Mouse (Mus musculus) ES-Bruce4 (cell line): ENCODE measurements around the gene Eva1b. TPM values are rescaled to one million over a fixed set of nuclear protein-coding genes. Genes with fewer than 3 reads are reported as not detected.

Source experiments
- H3K27ac ChIP-seq: 2 replicates; pipeline ENCODE4 v1.5.1; 2012; ENCODE audit warnings: low read length, inconsistent platforms; ENCODE audit not compliant: insufficient read depth
- H3K27me3 ChIP-seq: 2 replicates; pipeline ENCODE4 v1.6.1; 2012; ENCODE audit warnings: mild to moderate bottlenecking, low read length, inconsistent platforms; ENCODE audit not compliant: control insufficient read depth, poor library complexity, insufficient read depth, severe bottlenecking
- H3K36me3 ChIP-seq: 2 replicates; pipeline ENCODE4 v1.6.1; 2012; ENCODE audit warnings: inconsistent platforms, mild to moderate bottlenecking, low read length, moderate library complexity; ENCODE audit not compliant: control insufficient read depth, poor library complexity, insufficient read depth, severe bottlenecking
- H3K4me1 ChIP-seq: one replicate; pipeline ENCODE4 v1.8.1; 2011; ENCODE audit warnings: low read length; ENCODE audit not compliant: control insufficient read depth, insufficient read depth
- H3K4me3 ChIP-seq: 2 replicates; pipeline ENCODE4 v1.5.1; 2011; ENCODE audit warnings: low read depth, mild to moderate bottlenecking, low read length
- H3K9ac ChIP-seq: 2 replicates; pipeline ENCODE4 v1.6.1; 2012; ENCODE audit warnings: low read depth, mild to moderate bottlenecking, inconsistent platforms; ENCODE audit not compliant: poor library complexity, severe bottlenecking
- H3K9me3 ChIP-seq: replicated peaks from 2 replicates; pipeline ENCODE4 v1.6.1; 2012; ENCODE audit warnings: mild to moderate bottlenecking, low read length, inconsistent platforms; ENCODE audit not compliant: control insufficient read depth, poor library complexity, insufficient read depth, severe bottlenecking
- CTCF ChIP-seq: IDR thresholded peaks from one replicate; pipeline ENCODE4 v1.8.1; 2011; ENCODE audit warnings: low read depth, low read length
- EP300 ChIP-seq: IDR thresholded peaks from 2 replicates; pipeline ENCODE4 v1.6.1; 2011; ENCODE audit warnings: low read depth, low read length; ENCODE audit not compliant: insufficient read depth
- POLR2A ChIP-seq: IDR thresholded peaks from one replicate; pipeline ENCODE4 v1.8.1; 2011; ENCODE audit warnings: low read length; ENCODE audit not compliant: insufficient read depth
- polyA plus RNA-seq: library from polyadenylated mRNA; stranded (reverse); fragments of >200 nt; gene quantifications from 2 replicates; pipeline ENCODE4 v1.2.4, GENCODE M21; 2011; ENCODE audit warnings: low read depth; ENCODE audit not compliant: missing spikeins, insufficient read depth, insufficient read length

Gene Eva1b
- polyA plus RNA-seq, result 13.6 and 15.9 TPM in 2 replicates

DNA sequence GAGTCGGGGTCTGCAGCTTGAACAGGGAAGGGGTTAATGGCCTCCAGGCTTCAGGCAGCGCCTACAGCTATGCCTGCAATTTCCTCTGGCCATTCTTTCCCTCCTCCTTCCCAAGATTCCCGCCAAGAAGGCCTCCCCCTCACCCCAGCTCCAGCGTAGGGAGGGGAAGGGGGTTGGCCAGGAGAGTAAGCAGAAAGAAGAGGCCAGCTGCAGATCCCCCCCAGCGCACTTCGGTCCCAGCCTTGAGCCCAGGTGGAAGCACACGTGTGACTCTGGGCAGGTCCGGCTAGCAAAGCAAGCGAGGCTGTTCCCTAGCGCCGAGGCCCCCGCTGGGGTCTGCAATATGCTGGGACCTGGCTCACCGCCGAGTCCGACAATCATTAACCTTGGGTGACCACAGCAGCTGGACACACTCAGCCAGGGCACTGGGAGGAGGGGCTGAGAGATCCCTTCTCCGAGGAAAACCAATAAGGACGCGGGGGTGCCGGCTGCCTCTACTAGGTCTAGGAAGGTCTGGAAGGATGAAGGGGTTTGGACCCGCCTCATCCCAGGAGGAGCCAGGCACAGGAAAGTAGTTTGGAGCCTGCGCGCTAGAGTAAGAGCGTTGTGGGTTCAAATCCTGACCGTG is at the start of gene Eva1b:
Gene Eva1b (plus strand): TSS at position 212 of the 628 bp plus-strand sequence.
- H3K27ac ChIP-seq, result peak within 1 kb of the TSS; percentile 74
- peak within 1 kb of the TSS; percentile 72 for H3K9ac ChIP-seq
- H3K9me3 ChIP-seq, result no peaks in the 10 kb centered on the region
- no peaks in the 10 kb centered on the region for H3K36me3 ChIP-seq
- no peaks in the 10 kb centered on the region for H3K4me1 ChIP-seq
- no peaks in the 10 kb centered on the region for H3K27me3 ChIP-seq
- TF ChIP-seq POLR2A, result no peak
- TF ChIP-seq EP300, result 0 out of 2 replicates have a peak, but pooled peaks have one; percentile 20
- H3K4me3 ChIP-seq, result peak within 1 kb of the TSS; percentile 69

DNA sequence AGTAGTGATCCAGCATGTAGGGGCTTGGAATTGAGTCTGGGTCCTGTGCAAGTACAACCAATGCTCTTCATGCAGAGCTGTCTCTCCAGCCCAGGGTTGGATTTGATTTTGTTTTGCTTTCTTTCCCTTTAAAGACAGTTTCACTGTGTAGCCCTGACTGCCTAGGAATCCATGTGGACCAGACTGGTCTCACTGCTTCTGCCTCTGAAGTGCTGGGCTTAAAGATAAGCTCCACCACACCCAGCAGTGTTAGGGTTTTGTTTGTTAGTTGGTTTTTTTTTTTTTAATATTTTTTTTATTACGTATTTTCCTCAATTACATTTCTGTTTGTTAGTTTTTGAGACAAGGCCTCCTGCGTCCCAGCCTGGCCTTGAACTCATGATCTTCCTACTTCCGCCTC is 48.2 kb upstream of the Eva1b start:
- H3K4me3 ChIP-seq, result no peak overlapping the region
- H3K9me3 ChIP-seq, result no peaks in the 10 kb centered on the region
- TF ChIP-seq CTCF, result no peak
- no peak for TF ChIP-seq POLR2A
- no peak for TF ChIP-seq EP300
- H3K4me1 ChIP-seq, result peaks cover 4% of the 10 kb centered on the region
- H3K27ac ChIP-seq, result no peak overlapping the region
- H3K36me3 ChIP-seq, result peaks cover 4% of the 10 kb centered on the region
- no peak overlapping the region for H3K9ac ChIP-seq
- H3K27me3 ChIP-seq, result no peaks in the 10 kb centered on the region

DNA sequence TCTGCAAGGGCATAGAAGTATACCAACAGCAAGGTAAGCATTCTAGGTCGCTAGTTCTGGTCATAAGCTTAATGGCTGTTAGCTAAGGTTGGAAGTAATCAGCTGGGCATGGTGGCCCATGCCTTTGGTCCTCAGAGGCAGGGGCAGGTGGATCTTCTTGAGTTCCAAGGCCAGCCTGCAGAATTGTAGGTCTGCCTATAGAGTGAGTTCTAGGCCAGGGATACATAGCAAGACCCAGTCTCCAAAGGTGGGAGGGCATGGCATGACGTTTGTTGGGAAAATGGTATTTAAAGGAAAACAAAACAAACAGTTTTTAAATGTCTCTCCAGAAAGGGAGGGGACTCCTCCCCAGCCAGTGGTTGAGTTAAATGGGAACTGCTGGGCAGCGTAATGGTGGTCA is 46.8 kb upstream of the Eva1b start:
- H3K27ac ChIP-seq, result no peak overlapping the region
- H3K4me3 ChIP-seq, result no peak overlapping the region
- H3K36me3 ChIP-seq, result peaks cover 4% of the 10 kb centered on the region
- H3K4me1 ChIP-seq, result peaks cover 4% of the 10 kb centered on the region
- H3K27me3 ChIP-seq, result no peaks in the 10 kb centered on the region
- no peaks in the 10 kb centered on the region for H3K9me3 ChIP-seq
- H3K9ac ChIP-seq, result no peak overlapping the region
- TF ChIP-seq POLR2A, result no peak
- no peak for TF ChIP-seq EP300
- TF ChIP-seq CTCF, result no peak

DNA sequence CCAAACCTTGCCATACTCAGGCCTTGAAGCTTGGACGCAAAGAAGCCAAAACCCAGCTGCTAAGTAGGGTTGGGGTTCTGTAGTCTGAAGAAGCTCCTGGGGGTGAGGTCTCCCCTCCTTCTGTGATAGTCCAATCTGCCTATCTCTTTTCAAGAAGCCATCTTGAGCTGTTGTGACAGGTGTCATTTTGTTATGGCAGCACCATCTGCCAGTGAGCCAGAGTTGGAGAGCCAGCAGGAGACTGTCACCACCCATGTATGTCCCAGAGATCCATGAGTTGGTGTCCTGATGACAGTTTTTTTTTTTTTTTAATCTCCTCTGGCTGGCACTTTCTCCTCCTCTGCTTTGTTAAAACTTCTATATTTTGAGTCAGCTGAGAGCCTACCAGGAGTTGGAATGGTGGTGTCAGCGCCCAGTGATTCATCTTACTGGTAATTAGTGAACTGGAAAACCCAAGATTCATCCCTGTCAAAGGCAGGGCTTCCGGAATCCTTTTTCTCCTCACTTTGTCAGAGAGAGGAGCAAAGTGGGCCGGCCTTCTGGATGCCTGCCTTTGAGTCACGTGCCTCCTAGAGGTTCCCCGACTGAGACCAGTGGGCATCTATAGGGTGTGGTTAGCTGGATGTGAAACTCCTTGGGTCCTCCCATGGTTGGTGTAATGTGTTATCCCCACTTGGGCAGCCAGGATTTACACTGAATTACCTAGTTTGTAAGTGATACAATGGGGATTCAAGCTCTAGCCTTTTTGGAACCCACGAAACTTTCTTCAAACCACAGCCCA is 45.3 kb upstream of the Eva1b start:
- Histone ChIP-seq H3K9ac (peak overlapping the region; percentile 63), H3K9me3 (no peaks in the 10 kb centered on the region), H3K36me3 (peaks cover 4% of the 10 kb centered on the region), H3K4me1 (peaks cover 4% of the 10 kb centered on the region), H3K27ac (peak overlapping the region; percentile 97), H3K27me3 (no peaks in the 10 kb centered on the region), H3K4me3 (no peak overlapping the region)
- TF ChIP-seq EP300 (no peak), POLR2A (no peak), CTCF (no peak)

DNA sequence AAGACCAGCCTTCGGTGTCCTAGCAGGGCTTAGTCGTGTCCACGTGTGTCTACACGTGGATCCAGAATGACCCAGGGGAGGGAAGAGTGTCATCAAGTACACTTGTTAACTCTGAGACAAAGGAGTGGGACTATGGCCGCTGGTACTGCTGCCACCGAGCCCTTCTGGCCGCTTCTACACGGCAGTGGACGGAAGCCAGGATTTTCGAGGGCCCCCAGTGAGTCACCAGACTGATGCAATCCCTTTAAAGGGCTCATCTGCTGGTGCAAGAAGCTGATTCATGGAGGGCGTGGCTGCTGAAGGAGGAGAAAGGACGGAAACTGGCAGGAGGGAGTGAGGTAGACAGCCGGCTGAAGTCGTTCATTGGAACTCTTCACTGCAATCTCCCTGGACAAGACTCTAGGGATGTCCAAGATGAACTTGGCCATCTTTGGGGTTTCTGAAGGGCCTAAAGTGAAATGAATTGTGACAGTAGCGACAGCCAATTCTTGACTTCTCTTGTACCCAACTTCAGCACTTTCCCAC is 44.4 kb upstream of the Eva1b start:
- H3K9ac ChIP-seq, result peak overlapping the region; percentile 63
- H3K4me1 ChIP-seq, result peaks cover under 1% of the 10 kb centered on the region
- no peaks in the 10 kb centered on the region for H3K27me3 ChIP-seq
- TF ChIP-seq CTCF, result no peak
- 0 out of 2 replicates have a peak, but pooled peaks have one; percentile 49 for TF ChIP-seq EP300
- TF ChIP-seq POLR2A, result no peak
- H3K4me3 ChIP-seq, result peak overlapping the region; percentile 58
- H3K27ac ChIP-seq, result peak overlapping the region; percentile 97
- H3K9me3 ChIP-seq, result no peaks in the 10 kb centered on the region
- peaks cover 4% of the 10 kb centered on the region for H3K36me3 ChIP-seq
